Comparison of ENCODE assay signal across 28 mouse cellular contexts in the genomic region with DNA sequence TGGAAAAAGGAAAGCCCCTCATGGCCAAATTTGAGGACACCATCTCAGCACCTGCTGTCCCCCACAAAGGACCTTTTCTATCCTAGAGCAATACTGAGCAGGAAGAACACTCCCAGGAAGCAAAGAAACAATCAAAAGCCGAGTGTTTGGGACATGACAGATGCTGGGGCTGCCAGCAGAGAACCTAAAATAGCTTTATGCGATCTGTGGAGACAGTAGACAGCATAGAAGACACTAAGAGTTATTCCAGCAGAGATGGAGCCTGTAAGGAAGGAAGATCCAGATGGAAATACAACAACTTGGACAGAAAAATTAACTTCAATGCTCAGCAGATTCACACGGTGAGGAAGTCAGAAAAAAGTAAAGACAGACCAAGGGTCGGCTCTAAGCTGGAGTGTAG. TPM values are rescaled to one million over a fixed set of nuclear protein-coding genes. Genes with fewer than 3 reads are reported as not detected.
"Had no signal": no experiment of that assay in that cellular context is flagged by ENCODE, and none has a peak within 500 bp of the region (broad histone marks: within the 10 kb centered on the region; RNA-seq: fewer than 3 reads in every experiment).

No protein-coding gene starts in this region.

- H3K4me3 ChIP-seq: gastrocnemius, adult 2 months; heart, embryonic 10.5 days; heart, embryonic 12.5 days; hindbrain, embryonic 10.5 days; hindbrain, embryonic 12.5 days; intestine, embryonic 15.5 days; limb, embryonic 10.5 days; limb, embryonic 12.5 days; liver, embryonic 13.5 days had no signal

- DNase-seq: gastrocnemius, adult 2 months; gastrocnemius, postnatal 10 days; gastrocnemius, postnatal 25 days; heart, adult 18-20 months; heart, postnatal 10 days; heart, postnatal 4 days; kidney, adult 18-20 months; kidney, adult 8-10 months; kidney, postnatal 10 days; kidney, postnatal 25 days; kidney, postnatal 4 days; layer of hippocampus, adult 9-11 months; liver; liver, embryonic 13.5 days had no signal

- ATAC-seq: hindbrain, embryonic 16.5 days; inflammation-experienced regulatory T-cells, adult 6 months; intestine, embryonic 15.5 days; intestine, postnatal 0 days had no signal

- H3K27ac ChIP-seq: gastrocnemius, adult 2 months; heart, embryonic 10.5 days; hindbrain, embryonic 10.5 days; hindbrain, embryonic 12.5 days; hindbrain, embryonic 14.5 days; intestine, embryonic 15.5 days; limb, embryonic 10.5 days; limb, embryonic 12.5 days; liver, embryonic 13.5 days had no signal

RNA-seq across cellular contexts. Expression of a gene that starts 22.5 kb away (rescaled TPM):
- total RNA-seq: gastrocnemius, adult 2 months; granulocyte monocyte progenitor cell, adult 5-6 weeks; heart, adult 18-20 months; heart, adult 8-10 months; heart, postnatal 25 days had no signal
